Mouse (Mus musculus): ENCODE measurements around the gene Slc9a1.

DNA sequence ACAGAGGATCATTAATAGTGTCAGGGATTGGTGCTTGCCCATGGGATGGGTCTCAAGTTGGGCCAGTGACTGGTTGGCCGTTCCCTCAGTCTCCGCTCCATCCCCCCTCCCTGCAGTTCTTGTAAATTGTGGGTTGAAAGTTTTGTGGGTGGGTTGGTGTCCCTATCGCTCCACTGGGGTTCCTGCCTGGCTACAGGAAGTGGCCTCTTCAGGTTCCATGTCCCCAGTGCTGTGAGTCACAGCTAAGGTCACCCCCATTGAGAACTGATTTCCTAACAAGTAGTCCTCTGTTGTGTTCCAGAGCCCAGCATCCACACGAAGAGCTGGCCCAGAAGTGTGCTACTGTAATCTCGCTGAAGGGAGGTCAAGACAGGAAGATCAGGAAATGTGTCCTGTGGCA, 56.6 kb downstream of the Slc9a1 start:
- no peak for TF ChIP-seq POLR2A (IDR thresholded peaks at IDR 0.05; ENCODE audit: control insufficient read depth in 1 of 2, insufficient read depth in 1 of 2, low read depth in 1 of 2, low read length in 2 of 2, poor library complexity in 1 of 2)
- TF ChIP-seq POLR2AphosphoS2 (IDR thresholded peaks at IDR 0.05; ENCODE audit: low read length): no peak
- TF ChIP-seq TBP (IDR thresholded peaks at IDR 0.05; ENCODE audit: low read depth, low read length): no peak
- no peak for TF ChIP-seq MAZ (IDR thresholded peaks at IDR 0.05; ENCODE audit: low read depth, low read length)
- no peak for TF ChIP-seq CTCF (IDR thresholded peaks at IDR 0.05 in 2 of 3, conservative IDR thresholded peaks at IDR 0.05 in 1 of 3; ENCODE audit: control insufficient read depth in 1 of 3, insufficient read depth in 1 of 3, low read depth in 2 of 3, low read length in 3 of 3, poor library complexity in 1 of 3, severe bottlenecking in 1 of 3)
- TF ChIP-seq CHD1 (IDR thresholded peaks at IDR 0.05; ENCODE audit: low read depth, low read length): no peak
- no peak for TF ChIP-seq MEF2A (IDR thresholded peaks at IDR 0.05; ENCODE audit: extremely low read depth, insufficient replicate concordance, low read depth, low read length, poor library complexity, severe bottlenecking)
- TF ChIP-seq MYB (IDR thresholded peaks at IDR 0.05; ENCODE audit: low read depth, low read length): no peak
